Mouse (Mus musculus) liver, adult 2 months (tissue): ENCODE data around the gene Eif4g2.

Source experiments
- CTCF ChIP-seq: fragments of 200-500 bp; IDR thresholded peaks from 2 replicates; pipeline ENCODE4 v1.5.1; 2011; ENCODE audit warnings: low read depth, low read length, control low read depth
- POLR2A ChIP-seq: fragments of 200-500 bp; IDR thresholded peaks from 2 replicates; pipeline ENCODE4 v1.6.1; 2011; ENCODE audit warnings: low read length, control low read depth; ENCODE audit not compliant: insufficient read depth; ENCODE audit errors: extremely low read depth

GRCm38 (mm10) chr7:111109561-111109960, 26.7 kb upstream of the Eif4g2 start:
- TF ChIP-seq POLR2A (no peak), CTCF (no peak)
